Comparison of ENCODE assay signal across 9 mouse cellular contexts in the genomic region with DNA sequence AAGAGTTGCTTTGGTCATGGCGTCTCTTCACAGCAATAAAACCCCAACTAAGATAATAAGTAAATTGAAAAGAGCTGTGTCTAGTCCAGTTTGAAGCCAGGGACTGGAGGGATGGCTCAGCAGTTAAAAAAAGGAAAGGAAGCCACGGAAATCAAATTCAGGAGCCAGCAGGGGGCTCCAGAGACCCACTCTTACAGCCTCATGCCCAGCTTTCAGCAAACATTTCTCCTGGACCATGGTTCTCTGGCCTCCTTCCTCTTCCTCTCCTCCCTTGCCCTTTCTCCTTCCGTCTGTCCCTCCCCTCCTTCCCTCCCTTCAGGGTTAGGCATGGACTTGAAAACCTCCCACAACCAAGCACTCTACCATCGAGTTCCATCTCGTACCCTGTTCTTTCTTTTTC.
A peak's percentile ranks its signal among the peaks of the same experiment; 100 is the strongest.
DNase-seq lines count a peak whose midpoint lies in the region; ATAC-seq lines count a peak whose summit lies in the region.
"Had no signal": no experiment of that assay in that cellular context is flagged by ENCODE, and none has a peak within 500 bp of the region (broad histone marks: within the 10 kb centered on the region; RNA-seq: fewer than 3 reads in every experiment).

No protein-coding gene starts in this region.

- ATAC-seq in midbrain, embryonic 16.5 days: no peak
- peak; percentile 57; the same call in 1 of the 2 replicates for ATAC-seq in frontal cortex, adult (ENCODE audit: low TSS enrichment)
- no peak for ATAC-seq in monocyte, adult 5-6 weeks (replicated peaks; ENCODE audit: insufficient number of reproducible peaks, low FRiP score, low TSS enrichment, poor library complexity, severe bottlenecking)

- H3K27ac ChIP-seq in midbrain, embryonic 10.5 days (replicated peaks): no peak overlapping the region
- H3K27ac ChIP-seq in midbrain, embryonic 16.5 days (ENCODE audit: low read length): no peak overlapping the region
- H3K27ac ChIP-seq: heart, embryonic 15.5 days had no signal

- H3K9ac ChIP-seq in midbrain, embryonic 16.5 days (ENCODE audit: low read depth, low read length): no peak overlapping the region
- H3K9ac ChIP-seq: heart, embryonic 15.5 days had no signal

- 69% methylated on average over 5 of the region's 5 CpGs for WGBS in midbrain, embryonic 10.5 days
- WGBS in midbrain, embryonic 16.5 days: 65% methylated on average over 5 of the region's 5 CpGs

- H3K27me3 ChIP-seq in midbrain, embryonic 10.5 days (ENCODE audit: low read depth, poor library complexity, severe bottlenecking): no peaks in the 10 kb centered on the region
- no peaks in the 10 kb centered on the region for H3K27me3 ChIP-seq in midbrain, embryonic 16.5 days (ENCODE audit: control insufficient read depth, insufficient read depth, low read depth, low read length)
- H3K27me3 ChIP-seq: heart, embryonic 15.5 days had no signal

- no peaks in the 10 kb centered on the region for H3K36me3 ChIP-seq in midbrain, embryonic 10.5 days
- no peaks in the 10 kb centered on the region for H3K36me3 ChIP-seq in midbrain, embryonic 16.5 days (ENCODE audit: control insufficient read depth, insufficient read depth, low read length)
- H3K36me3 ChIP-seq: heart, embryonic 15.5 days had no signal

- no peak overlapping the region for H3K4me2 ChIP-seq in midbrain, embryonic 16.5 days (ENCODE audit: low read length)
- H3K4me2 ChIP-seq: heart, embryonic 15.5 days had no signal

- peak; percentile 9 for DNase-seq in adrenal gland, adult 2 months
- DNase-seq in adrenal gland, postnatal 25 days: no peak
- peak; percentile 29 for DNase-seq in midbrain, embryonic 10.5 days (ENCODE audit: low spot score)
- DNase-seq in left cerebral cortex, adult 18-20 months (ENCODE audit: low spot score in 2 of 2): peak; percentile 70 to 76
- peak; percentile 29 for DNase-seq in retina, postnatal 7 days (ENCODE audit: low read depth, low spot score)

- H3K4me3 ChIP-seq in midbrain, embryonic 10.5 days: no peak overlapping the region
- no peak overlapping the region for H3K4me3 ChIP-seq in midbrain, embryonic 16.5 days (ENCODE audit: low read depth, low read length)
- H3K4me3 ChIP-seq: heart, embryonic 15.5 days had no signal

- H3K4me1 ChIP-seq in midbrain, embryonic 10.5 days: no peaks in the 10 kb centered on the region
- H3K4me1 ChIP-seq in midbrain, embryonic 16.5 days (ENCODE audit: control insufficient read depth, insufficient read depth, low read length): no peaks in the 10 kb centered on the region
- H3K4me1 ChIP-seq: heart, embryonic 15.5 days had no signal

- H3K9me3 ChIP-seq in midbrain, embryonic 10.5 days (replicated peaks): no peaks in the 10 kb centered on the region
- H3K9me3 ChIP-seq in midbrain, embryonic 16.5 days (replicated peaks; ENCODE audit: control insufficient read depth, low read length, poor library complexity, severe bottlenecking): no peaks in the 10 kb centered on the region
- H3K9me3 ChIP-seq: heart, embryonic 15.5 days had no signal
